Mouse (Mus musculus): ENCODE measurements around the gene Prkag1.

DNA sequence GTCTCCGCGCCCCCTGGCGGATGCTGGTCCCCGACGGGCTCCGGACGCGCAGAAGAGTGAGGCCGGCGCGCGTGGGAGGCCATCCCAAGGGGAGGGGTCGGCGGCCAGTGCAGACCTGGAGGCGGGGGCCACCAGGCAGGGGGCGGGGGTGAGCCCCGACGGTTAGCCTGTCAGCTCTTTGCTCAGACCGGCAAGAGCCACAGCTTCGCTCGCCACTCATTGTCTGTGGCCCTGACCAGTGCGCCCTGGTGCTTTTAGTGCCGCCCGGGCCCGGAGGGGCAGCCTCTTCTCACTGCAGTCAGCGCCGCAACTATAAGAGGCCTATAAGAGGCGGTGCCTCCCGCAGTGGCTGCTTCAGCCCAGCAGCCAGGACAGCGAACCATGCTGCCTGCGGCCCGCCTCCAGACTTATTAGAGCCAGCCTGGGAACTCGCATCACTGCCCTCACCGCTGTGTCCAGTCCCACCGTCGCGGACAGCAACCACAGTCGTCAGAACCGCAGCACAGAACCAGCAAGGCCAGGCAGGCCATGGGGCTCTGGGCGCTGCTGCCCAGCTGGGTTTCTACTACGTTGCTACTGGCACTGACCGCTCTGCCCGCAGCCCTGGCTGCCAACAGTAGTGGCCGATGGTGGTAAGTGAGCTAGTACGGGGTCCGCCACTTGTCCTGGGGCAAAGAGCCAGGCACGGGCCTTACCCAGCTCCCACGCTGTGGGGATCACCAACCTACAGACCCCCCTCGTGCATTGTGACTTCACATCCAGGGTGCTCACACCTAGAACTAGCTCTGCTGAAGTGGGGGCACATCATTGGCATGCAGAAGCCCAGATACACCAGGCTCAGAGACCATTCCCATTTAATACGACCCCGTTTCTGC is 41.4 kb downstream of the Prkag1 start, which contains the start of gene Wnt1:
- TF ChIP-seq POLR2A (IDR thresholded peaks at IDR 0.05; ENCODE audit: insufficient read depth, low read length): no peak
- peak; percentile 50 for TF ChIP-seq CTCF (IDR thresholded peaks at IDR 0.05; ENCODE audit: low read depth, low read length)
